Mouse (Mus musculus): ENCODE measurements around the gene Greb1. TPM values are rescaled to one million over a fixed set of nuclear protein-coding genes. Genes with fewer than 3 reads are reported as not detected.

Greb1 gene
- polyA plus RNA-seq, 1 experiment from 2014 or later, result 5.5 TPM

DNA sequence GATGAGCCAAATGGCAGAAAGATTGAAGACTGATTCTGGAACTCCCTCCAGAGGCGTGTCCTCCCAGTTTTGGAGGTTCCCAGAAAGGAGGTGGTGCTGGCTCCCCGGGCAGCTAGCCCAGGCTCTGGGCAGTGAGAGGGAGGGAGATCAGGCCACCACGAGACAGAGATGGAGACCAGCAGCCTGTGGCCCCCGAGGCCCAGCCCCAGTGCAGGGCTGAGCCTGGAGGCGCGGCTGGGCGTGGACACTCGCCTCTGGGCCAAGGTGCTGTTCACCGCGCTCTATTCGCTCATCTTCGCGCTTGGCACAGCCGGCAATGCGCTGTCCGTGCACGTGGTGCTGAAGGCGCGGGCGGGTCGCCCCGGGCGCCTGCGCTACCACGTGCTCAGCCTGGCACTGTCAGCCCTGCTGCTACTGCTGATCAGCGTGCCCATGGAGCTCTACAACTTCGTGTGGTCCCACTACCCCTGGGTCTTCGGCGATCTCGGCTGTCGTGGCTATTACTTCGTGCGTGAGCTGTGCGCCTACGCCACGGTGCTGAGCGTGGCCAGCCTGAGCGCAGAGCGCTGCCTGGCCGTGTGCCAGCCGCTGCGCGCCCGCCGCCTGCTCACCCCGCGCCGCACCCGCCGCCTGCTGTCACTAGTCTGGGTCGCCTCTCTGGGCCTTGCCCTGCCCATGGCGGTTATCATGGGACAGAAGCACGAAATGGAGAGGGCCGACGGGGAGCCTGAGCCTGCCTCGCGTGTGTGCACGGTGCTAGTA is 147.2 kb downstream of the Greb1 start, which contains the start of gene Ntsr2:
Ntsr2 (plus strand) TSS at position 51 of the 762 bp plus-strand sequence.
- Histone ChIP-seq H3K27ac (no peak within 1 kb of the TSS), H3K27me3 (ENCODE audit: insufficient read depth, poor library complexity, severe bottlenecking) (peaks cover 45% of the 10 kb centered on the region), H3K4me1 (peaks cover 27% of the 10 kb centered on the region), H3K9me3 (no peaks in the 10 kb centered on the region), H3K36me3 (no peaks in the 10 kb centered on the region), H3K4me3 (peak within 1 kb of the TSS; percentile 47)
- WGBS, result 7% methylated on average over 58 of the region's 58 CpGs
- DNase-seq (ENCODE audit: low spot score), result no peak

DNA sequence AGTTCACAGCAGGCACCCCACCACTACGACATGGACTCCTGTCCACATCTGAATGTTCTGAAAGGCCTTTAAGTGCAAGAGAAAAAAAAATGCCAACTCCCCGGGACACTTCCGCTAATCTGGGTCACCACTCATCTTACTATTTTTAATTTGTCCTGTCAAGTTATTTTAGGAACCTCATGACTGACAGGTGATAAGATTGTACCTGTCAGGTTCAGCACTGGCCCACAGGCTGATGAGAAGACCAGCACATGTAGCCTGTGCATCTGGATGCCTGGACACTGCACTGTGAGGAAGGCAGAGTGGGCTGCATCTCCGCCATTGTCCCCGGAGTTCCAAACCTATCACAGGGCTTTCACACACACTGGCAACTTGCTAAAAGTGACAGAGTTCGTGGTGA is 150.9 kb downstream of the Greb1 start:
- no peaks in the 10 kb centered on the region for H3K9me3 ChIP-seq
- DNase-seq (ENCODE audit: low spot score), result no peak
- WGBS, result 44% methylated on average over 6 of the region's 6 CpGs
- H3K27me3 ChIP-seq (ENCODE audit: insufficient read depth, poor library complexity, severe bottlenecking), result peaks cover 27% of the 10 kb centered on the region
- peak overlapping the region; percentile 42 for H3K27ac ChIP-seq
- no peak overlapping the region for H3K4me3 ChIP-seq
- H3K36me3 ChIP-seq, result no peaks in the 10 kb centered on the region
- peaks cover 36% of the 10 kb centered on the region for H3K4me1 ChIP-seq

DNA sequence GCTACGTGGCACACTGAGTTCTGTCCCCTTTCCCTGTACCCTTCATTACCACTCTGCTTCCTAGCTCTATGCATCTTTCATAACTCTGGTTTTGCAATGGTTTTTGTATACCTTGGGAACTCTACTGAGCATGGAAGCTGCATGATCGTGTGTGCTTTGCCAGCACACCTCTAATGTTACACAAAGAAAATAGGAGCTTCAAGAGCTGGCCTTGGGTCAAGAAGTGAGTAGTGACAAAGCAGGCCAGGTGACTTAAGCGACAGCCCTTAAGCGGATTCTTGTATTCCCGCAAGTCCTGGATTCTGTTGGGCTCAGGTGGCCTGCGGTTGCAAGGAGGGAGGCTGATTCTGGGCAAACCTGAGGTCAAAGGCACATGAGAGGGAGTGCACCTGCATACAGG is 152.4 kb downstream of the Greb1 start:
- Histone ChIP-seq H3K4me1 (peaks cover 41% of the 10 kb centered on the region), H3K4me3 (no peak overlapping the region), H3K36me3 (no peaks in the 10 kb centered on the region), H3K27ac (0 out of 2 replicates have a peak overlapping the region, but pooled peaks have one; percentile 0), H3K27me3 (ENCODE audit: insufficient read depth, poor library complexity, severe bottlenecking) (peaks cover 11% of the 10 kb centered on the region), H3K9me3 (no peaks in the 10 kb centered on the region)
- 90% methylated on average over 6 of the region's 6 CpGs for WGBS
- no peak for DNase-seq (ENCODE audit: low spot score)

DNA sequence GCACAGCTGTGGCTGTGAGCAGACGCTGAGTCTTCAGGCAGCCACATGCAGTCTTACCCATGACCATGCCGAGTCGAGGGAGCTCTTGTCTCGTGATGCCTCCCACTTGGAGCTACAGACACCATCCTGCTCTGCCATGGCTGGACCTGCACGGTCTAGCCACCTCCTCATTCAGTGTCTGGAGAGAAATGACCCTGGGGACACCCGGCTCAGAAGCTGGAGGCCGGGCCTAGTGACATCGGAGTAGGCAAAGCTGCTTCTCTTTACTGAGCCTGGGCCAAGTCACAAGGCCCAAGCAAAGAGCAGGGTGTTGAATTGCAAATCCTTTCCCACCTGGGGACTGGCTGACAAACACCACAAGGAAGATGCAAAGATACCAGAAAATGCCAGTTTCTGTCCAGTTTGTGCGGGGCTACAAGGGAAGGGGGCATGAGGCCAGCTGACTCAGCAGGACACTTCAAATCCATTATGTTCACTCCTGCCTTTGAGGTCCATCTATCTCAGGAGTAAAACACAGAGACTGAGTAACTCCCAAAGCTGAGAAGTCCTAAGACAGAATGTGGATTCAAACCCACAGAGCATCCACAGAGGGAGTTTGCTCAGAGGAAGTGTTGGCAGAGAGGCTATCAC is 153.8 kb downstream of the Greb1 start:
- peaks cover 38% of the 10 kb centered on the region for H3K4me1 ChIP-seq
- H3K27ac ChIP-seq, result no peak overlapping the region
- no peak for DNase-seq (ENCODE audit: low spot score)
- H3K9me3 ChIP-seq, result no peaks in the 10 kb centered on the region
- H3K27me3 ChIP-seq (ENCODE audit: insufficient read depth, poor library complexity, severe bottlenecking), result no peaks in the 10 kb centered on the region
- no peak overlapping the region for H3K4me3 ChIP-seq
- whole genome bisulfite sequencing, result 43% methylated on average over 9 of the region's 9 CpGs
- no peaks in the 10 kb centered on the region for H3K36me3 ChIP-seq

DNA sequence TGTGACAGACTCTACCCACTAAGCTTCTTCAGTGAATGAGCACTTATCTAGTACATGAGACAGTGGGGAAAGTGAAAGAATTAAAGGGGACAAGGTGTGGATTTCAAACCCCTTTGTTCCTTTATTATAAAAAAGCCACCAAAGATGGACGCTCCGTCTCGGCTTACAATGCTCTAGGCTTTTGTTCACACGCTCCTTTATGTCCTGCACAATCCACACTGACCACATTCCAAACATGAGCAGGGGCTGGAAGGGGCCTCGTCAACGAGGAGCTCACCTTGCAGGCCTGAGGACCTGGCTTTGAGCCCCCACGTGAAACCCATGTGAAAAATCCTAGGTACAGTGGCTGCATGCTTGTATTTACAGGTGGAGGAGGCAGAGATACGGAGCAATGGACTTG is 156.0 kb downstream of the Greb1 start:
- H3K4me3 ChIP-seq, result no peak overlapping the region

DNA sequence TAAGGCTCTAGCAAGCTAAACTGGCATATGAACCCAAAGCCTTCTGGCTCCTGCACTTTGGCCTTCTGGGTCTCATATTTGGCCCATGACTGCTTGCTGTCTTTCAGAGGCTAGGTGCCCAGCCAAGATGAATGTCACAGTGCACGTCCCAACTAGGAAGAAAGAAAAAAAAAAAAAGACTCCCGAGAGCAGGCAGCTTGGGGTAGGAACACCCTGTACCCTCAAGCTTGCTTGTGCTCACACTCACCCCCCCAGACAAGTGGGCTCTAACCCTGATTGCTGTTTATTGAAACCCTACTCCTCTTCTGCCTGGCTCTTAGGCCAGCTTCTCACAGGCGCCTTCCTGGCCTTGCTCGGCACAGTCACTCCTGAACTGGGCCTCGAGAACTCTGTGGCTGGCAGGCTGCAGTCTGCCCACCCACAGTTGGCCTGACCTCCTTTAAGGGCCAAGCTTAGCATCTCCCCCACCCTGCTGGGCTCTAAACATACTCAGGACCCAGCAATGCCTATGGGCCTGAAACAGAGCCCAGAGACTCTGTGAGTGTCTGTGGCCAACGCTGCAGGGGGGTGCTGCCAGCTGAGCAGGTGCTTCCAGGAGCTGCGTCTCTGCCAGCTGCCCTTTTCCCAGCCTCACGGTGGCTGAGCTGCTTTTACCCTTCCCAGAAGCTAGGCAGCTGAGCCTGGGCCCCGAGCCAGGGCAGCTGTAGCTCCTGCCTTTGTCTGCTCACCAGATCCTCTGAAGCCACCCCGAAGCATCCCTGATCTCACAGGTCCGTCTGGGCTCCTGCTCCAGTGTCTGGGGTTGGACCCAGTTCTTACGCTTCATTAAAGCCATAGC is 157.0 kb downstream of the Greb1 start:
- DNase-seq (ENCODE audit: low spot score), result peak; percentile 59
- Histone ChIP-seq H3K27ac (peak overlapping the region; percentile 45; the same call in 1 of the 2 replicates), H3K4me1 (peaks cover 25% of the 10 kb centered on the region), H3K4me3 (no peak overlapping the region), H3K9me3 (no peaks in the 10 kb centered on the region), H3K36me3 (no peaks in the 10 kb centered on the region), H3K27me3 (ENCODE audit: insufficient read depth, poor library complexity, severe bottlenecking) (no peaks in the 10 kb centered on the region)
- WGBS, result 62% methylated on average over 12 of the region's 12 CpGs

More for the DNA sequence above, 156.0 kb downstream of the Greb1 start:
- H3K9me3 ChIP-seq, result no peaks in the 10 kb centered on the region
- H3K27me3 ChIP-seq (ENCODE audit: insufficient read depth, poor library complexity, severe bottlenecking), result no peaks in the 10 kb centered on the region
- WGBS, result 72% methylated on average over 8 of the region's 8 CpGs
- peaks cover 27% of the 10 kb centered on the region for H3K4me1 ChIP-seq
- H3K36me3 ChIP-seq, result no peaks in the 10 kb centered on the region
- no peak for DNase-seq (ENCODE audit: low spot score)
- no peak overlapping the region for H3K27ac ChIP-seq

DNA sequence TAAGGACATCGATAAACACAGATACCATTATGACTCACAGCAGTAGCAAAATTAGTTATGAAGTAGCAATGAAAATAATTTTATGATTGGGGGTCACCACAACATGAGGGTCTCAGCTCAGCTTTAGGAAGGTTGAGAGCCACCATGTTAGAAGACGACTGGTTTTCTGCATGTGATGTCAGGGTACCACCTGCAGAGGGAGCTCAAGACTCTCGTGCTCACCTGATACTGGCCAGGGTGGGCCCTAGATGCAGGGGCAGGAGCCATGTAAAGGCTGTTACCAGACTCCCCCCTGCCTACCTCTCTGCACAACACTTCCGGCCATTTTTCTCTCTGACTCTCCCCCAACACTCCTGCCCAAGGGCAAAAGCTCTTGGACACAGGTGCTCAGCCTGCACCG is 158.7 kb downstream of the Greb1 start:
- 59% methylated on average over 5 of the region's 5 CpGs for WGBS
- Histone ChIP-seq H3K9me3 (no peaks in the 10 kb centered on the region), H3K36me3 (no peaks in the 10 kb centered on the region), H3K27ac (no peak overlapping the region), H3K4me3 (no peak overlapping the region), H3K4me1 (peaks cover 34% of the 10 kb centered on the region), H3K27me3 (ENCODE audit: insufficient read depth, poor library complexity, severe bottlenecking) (no peaks in the 10 kb centered on the region)
- peak; percentile 31 for DNase-seq (ENCODE audit: low spot score)

DNA sequence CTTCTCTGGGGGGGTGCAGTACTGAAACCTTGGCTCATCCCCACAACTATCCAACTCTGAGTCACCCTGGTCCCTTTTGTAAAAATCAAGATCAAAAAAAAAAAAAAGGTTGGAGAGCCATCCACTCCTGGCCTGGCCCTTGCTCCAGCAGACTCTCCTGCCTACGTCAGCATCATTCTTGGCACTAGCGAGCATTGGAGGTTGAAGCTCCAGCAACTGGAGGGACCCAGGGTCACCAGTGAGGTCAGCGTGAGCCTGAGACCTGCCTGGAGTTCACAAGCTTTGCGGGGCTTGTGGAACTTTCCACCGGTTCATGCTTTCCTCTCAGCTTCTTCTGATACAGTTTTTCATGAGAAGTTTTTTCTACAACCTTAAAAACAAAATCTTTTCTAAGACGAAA is 160.6 kb downstream of the Greb1 start:
- Histone ChIP-seq H3K27me3 (ENCODE audit: insufficient read depth, poor library complexity, severe bottlenecking) (no peaks in the 10 kb centered on the region), H3K4me1 (peaks cover 27% of the 10 kb centered on the region), H3K27ac (no peak overlapping the region), H3K4me3 (no peak overlapping the region), H3K36me3 (no peaks in the 10 kb centered on the region), H3K9me3 (no peaks in the 10 kb centered on the region)
- DNase-seq (ENCODE audit: low spot score), result peak; percentile 53
- WGBS, result 84% methylated on average over 6 of the region's 6 CpGs

DNA sequence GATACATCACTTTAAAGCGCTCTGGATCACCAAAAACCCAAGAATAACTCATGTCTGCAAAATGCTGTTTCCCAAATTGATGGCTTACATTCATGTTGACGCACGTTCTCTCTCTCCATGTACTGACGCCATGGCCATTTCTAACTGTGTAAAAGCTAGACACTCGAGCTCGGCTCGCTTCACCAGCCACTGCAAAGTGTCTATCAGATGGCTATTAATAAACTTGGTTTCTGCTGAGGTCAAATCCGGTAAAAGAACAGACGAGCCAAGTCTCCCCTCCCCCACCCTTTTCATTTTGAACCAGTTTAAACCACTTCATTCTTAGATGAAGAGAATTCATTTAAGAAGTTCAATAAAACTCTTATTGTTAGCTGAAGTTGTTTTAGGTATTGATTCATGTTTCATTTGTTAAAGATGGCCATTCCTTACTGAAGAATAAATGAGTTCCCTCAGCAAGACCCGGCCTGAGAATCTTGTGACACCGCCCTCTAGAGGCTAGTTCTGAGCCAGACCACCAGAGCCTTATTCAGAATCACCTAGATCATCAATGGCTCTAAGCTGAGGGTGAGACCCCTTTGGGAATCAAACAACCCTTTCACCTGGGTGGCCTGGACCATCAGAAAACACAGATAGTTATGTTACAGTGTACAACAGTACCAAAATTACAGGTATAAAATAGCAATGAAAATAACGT is 161.5 kb downstream of the Greb1 start:
- DNase-seq (ENCODE audit: low spot score), result peak; percentile 63
- Histone ChIP-seq H3K27ac (no peak overlapping the region), H3K36me3 (no peaks in the 10 kb centered on the region), H3K27me3 (ENCODE audit: insufficient read depth, poor library complexity, severe bottlenecking) (no peaks in the 10 kb centered on the region), H3K4me3 (no peak overlapping the region), H3K4me1 (peaks cover 19% of the 10 kb centered on the region), H3K9me3 (no peaks in the 10 kb centered on the region)
- WGBS, result 51% methylated on average over 12 of the region's 12 CpGs

DNA sequence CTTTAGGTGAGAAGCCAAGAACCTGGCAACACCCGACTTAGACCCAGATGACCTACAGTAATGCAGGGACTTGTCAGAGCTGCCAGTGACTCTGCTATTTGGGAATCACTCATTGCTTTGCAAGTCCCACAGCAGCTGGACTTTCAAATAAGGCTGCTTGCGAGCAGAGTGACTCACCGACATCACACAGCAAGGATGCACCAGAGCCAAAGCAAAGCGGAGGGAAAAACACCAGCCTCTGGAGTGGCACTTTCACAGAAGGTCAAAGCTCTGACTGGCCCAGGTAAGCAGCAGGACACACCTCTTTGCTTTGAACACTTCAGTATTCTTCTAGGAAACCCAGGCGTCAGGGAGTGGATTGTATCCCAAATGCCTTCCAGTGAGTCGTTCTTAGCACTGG is 164.9 kb downstream of the Greb1 start:
- Histone ChIP-seq H3K27me3 (ENCODE audit: insufficient read depth, poor library complexity, severe bottlenecking) (no peaks in the 10 kb centered on the region), H3K4me3 (no peak overlapping the region), H3K9me3 (no peaks in the 10 kb centered on the region), H3K4me1 (peaks cover 13% of the 10 kb centered on the region; the same call in 1 of the 2 replicates), H3K27ac (no peak overlapping the region), H3K36me3 (no peaks in the 10 kb centered on the region)
- 69% methylated on average over 6 of the region's 6 CpGs for WGBS
- no peak for DNase-seq (ENCODE audit: low spot score)

DNA sequence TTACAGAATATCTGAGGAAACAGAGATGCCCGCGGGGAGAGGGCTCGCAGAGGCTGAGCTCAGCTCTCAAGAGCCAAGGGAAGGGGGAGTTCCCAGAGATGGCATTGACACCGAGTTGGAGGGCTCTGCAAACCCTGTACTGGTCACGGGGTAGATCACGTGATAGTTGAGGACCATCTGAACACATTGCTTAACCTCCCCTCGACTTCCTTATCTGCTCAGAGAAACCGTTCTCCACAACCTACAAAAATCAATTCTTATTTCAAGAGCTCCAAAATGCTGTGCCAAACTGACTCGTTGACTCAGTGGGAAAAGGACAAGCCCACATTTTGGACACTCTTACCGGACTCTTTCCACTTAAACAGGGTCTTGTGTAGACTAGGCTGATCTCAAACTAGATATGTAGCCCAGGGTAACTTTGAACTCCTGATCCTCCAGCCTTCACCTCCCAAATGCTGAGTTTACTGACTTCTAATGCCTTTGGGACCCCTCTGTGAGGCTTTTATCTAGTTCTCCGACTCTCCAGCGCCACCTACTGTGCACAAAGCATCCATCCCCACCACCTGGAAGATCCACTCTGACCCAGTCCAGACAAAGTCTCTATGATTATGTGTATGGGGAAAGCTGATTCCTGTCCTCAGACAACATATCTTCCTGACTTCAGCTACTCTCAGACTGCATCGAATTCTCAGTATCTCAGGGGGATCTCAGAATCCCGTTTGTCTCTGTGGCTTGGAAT is 166.4 kb downstream of the Greb1 start:
- 54% methylated on average over 14 of the region's 14 CpGs for WGBS
- DNase-seq (ENCODE audit: low spot score), result no peak

DNA sequence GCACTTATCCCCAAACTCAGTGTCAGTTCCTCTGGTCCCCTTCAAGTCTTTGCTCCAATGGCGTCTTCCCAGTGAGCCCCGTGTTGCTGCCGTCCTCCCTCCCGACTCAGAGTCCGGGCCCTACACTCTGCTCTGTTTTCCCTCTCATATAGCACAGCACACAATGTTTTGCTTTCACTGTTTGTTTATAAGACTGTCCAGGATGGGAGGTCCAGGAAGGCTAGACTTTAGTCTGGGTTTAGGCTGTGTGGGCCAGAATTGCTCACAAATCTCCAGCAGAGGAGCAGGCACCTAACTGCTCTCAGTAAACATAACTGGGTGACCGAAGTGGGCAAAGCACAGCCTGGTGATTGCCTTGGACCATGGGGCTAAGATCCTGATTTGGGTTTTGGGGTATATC is 167.5 kb downstream of the Greb1 start:
- no peaks in the 10 kb centered on the region for H3K27me3 ChIP-seq (ENCODE audit: insufficient read depth, poor library complexity, severe bottlenecking)
- H3K9me3 ChIP-seq, result no peaks in the 10 kb centered on the region
- no peak overlapping the region for H3K27ac ChIP-seq
- no peak for DNase-seq (ENCODE audit: low spot score)
- 0 out of 2 replicates have a peak, but pooled peaks cover 4% of the 10 kb centered on the region for H3K4me1 ChIP-seq
- H3K4me3 ChIP-seq, result no peak overlapping the region
- 82% methylated on average over 6 of the region's 6 CpGs for WGBS
- H3K36me3 ChIP-seq, result no peaks in the 10 kb centered on the region

More for the DNA sequence above, 166.4 kb downstream of the Greb1 start:
- H3K27me3 ChIP-seq (ENCODE audit: insufficient read depth, poor library complexity, severe bottlenecking), result no peaks in the 10 kb centered on the region
- no peak overlapping the region for H3K4me3 ChIP-seq
- no peak overlapping the region for H3K27ac ChIP-seq
- no peaks in the 10 kb centered on the region for H3K9me3 ChIP-seq
- no peaks in the 10 kb centered on the region for H3K36me3 ChIP-seq
- H3K4me1 ChIP-seq, result peaks cover 13% of the 10 kb centered on the region; the same call in 1 of the 2 replicates

All from heart, embryonic 10.5 days (tissue).